Mouse (Mus musculus): Measurements from ENCODE around the gene Tex2.
"Not testable (repeated sequence)": the region's sequence is repeated elsewhere in the genome, so short reads cannot be mapped to it uniquely, and the experiment has no call there.

Gene Tex2

DNA sequence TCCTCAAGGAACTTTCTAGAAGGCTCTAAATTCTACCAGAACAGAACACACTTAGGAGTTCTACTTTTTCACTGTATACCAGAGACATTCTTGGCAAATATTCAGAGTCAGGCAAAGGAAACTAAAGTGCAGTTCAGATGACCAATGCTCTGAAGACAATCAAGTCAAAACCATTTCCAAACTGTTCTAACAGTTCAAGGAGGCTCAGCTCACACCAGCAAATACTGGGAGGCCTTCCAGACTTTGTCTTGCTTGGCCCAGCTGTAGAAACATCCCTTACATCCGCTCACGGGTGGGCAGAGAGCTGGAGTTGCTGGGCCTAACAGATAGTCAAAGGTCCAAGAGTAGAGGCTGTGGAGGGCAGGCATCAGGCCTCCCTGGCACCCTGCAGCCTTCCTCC lies 34.1 kb downstream of the Tex2 start:
- DNase-seq (ENCODE audit: low read depth), result no peak

DNA sequence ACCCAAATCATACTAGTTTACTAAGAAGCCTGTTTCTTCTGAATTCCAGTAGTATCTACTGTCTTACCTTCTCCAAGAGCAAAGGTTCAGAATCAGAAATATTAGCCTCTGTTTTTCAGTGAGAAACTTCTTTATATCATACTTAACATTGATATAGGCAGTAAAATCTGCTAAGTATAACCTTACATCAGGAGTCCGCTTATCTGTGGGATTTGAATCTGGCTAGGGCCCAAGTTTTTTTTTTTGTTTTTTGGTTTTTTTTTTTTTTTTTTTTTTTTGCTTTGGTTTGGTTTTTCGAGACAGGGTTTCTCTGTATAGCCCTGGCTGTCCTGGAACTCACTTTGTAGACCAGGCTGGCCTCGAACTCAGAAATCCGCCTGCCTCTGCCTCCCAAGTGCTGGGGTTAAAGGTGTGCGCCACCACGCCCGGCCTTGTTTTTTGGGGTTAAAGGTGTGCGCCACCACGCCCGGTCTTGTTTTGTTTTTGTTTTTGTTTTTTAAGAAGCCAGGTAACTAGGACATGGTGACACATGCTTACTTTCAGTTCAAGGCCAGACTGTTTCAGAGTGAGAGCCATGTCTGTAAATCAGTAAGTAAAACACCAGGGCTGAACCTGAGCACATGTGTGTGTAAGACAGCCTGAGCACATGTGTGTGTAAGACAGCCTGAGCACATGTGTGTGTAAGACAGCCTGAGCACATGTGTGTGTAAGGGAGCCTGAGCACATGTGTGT lies 35.4 kb downstream of the Tex2 start:
- not testable (repeated sequence) for DNase-seq (ENCODE audit: low read depth)

DNA sequence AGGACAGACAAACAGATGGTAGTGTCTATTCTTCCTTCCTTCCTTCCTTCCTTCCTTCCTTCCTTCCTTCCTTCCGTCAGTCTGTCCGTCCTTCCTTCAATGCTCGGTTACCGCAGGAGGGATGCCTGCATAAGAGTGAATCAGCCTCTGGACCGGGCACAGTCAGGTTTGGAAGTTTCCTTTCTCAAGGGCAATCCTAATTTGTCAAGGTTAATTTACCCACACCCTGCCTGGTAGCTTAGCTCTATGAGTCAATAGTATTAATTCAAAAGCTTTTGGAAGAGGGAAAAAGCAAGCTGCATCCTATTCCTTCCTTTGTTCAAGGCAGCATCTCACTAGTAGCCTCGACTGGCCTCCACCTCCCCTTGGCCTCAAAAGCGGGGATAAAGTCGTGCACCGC lies 38.8 kb downstream of the Tex2 start:
- DNase-seq (ENCODE audit: low read depth), result no peak

DNA sequence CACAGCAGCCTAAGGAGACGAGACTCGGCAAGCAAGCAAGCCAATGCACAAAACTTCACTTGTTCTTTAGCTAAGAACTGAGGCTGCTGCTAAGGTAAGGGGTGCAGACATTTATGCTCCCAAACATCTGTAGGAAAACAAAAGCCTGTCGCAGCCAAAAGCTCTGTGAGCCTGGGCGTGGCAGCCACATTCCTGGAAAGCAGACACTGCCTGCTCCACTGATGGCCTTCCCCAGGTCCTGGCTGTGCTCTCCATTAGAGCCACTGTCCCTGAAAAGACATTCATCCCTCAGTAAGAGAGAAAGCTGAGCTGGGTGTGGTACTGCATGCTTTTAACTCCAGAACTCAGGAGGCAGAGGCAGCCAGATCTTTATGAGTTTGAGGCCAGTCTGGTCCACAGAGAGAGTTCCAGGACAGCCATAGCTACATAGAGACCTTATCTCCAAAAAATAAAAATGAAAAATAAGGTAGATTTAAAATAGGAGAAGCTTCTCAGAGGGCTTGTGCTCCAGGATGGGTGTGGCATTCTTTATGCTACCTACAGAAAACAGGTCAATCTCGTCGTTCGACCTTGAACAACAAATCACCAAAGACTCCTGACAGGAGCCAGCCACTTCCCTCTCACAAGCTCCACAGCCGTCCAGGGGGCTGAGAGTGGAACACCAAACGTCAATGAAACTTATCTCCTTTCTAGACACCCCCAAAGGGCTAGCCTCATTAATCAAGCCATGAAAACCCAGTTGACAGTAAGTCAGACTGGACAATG lies 39.6 kb downstream of the Tex2 start:
- DNase-seq (ENCODE audit: low read depth), result no peak

DNA sequence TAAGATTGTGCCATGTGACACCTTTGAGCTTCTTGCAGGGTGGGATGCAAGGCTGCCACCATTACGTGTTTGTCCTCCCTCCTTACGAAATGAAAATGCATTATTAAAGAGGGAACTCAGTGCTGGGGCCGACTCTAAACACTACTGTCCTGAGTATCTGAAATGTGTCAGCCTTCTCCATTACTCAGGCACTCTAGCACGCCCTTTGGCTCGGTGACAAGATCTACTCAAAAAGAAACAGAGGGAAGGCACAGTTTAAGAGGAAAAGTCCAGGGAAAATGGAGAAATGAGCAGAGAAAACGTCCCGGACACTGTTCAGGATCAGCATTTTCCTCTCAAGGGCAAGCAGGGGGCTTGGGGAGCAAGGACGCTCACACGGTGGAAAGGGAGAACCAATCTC lies 40.3 kb downstream of the Tex2 start:
- no peak for DNase-seq (ENCODE audit: low read depth)

DNA sequence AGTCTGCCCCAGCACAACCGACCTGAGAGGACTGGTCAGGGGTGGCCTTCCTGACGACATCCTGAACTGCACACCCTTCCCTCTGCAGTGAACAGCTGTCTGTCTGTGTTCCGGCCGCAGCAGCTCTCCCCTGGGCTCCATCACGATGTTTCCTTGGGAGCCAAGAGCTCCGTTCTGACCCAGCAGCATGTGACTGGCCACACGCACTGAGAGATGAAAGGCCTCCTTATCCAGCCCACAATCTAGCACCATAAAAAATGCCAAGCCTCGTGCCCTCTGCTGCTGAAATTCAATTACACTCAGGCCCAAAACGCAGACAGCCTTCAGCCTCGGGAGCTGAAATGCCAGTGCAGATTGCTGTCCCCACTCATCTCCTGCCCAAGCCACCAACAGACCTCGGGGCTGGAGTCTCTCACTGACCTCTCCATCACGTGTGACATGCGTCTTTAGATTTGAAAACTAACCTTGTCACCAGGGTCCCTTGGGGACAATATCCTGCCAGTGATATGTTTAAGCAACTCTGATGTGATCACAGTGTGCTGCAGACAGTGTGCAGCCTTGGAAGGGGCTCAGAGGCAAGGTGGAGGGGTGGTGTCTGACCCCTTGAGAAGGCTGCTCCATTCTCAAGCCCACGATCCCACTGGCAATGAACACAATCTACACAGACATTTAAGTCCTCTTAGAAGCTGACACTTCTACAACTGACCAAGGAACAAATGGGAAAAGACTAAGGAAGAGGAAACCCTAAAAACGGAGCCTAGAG lies 41.0 kb downstream of the Tex2 start:
- DNase-seq (ENCODE audit: low read depth), result no peak

DNA sequence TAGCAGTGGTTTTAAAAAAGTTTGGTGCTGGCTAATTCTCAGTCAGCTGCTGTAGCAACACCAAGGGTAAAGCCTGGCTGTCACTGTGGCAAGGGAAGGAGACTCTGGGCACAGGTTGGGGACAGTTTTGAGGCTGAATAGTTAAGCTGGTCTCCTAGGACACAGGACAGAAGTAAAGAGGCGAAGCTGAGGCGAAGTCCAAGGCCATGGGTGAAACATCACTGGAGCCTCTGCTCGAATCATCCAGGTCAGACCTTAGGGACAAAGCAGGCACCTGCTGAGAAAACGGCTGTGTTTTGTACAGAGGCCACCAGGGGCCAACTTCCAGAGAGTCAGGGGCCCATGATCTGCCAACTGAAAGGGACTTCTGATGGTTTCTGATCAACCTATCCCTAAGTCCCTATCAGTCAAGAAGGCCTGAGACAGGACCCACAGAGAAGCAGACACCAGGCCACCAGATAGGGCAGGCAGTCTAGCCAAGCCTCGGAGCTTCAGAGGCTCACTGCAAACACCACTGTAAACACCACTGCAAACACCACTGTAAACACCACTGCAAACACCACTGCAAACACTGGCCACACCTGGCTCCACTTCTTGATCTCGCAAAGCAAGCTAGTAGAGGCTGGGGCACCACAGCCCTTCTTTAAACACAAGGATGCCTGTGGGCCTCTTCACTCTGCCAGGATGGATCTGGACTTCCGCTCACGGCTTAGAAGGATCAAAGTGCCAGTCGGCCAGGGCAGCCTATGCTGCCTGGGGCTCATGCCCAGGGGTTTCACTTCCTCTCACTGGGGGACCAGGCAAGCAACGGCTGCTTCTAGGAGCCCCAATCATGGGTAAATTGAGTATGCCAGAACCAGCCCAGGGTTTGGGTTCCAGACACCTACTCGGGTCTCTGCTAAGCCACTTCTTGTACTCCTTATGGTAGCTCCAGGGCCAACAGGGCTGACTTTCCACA lies 41.9 kb downstream of the Tex2 start:
- DNase-seq (ENCODE audit: low read depth), result no peak

DNA sequence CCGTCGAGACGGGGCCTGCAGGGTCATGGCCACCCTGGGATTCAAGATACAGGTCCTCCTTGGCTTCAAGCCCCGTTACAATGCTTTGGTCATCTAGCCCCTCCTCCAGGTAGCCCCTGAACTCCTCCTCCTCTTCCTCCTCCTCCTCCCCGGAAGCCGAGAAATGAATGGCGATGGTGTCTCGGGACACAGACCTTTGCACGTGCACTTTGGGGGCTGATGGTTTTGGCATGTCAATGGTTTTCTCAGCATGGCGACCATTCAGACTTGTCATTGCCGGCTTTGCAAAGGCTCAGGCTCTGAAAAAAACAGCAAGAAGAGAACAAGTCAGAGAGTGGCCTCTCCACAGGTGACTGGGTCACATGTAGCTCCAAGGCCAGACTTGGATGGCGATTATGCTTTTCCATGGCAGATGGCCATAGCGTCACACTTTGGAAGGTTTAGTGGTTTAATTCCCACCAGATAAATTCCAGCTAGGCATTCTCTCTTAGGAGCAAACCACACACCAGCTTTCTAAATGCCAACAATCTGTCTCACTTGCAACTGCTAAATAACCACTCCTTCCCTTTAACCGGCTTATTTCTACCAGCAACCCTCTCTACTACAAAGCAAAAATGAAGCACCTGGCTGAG lies 44.8 kb downstream of the Tex2 start:
- no peak for DNase-seq (ENCODE audit: low read depth)

DNA sequence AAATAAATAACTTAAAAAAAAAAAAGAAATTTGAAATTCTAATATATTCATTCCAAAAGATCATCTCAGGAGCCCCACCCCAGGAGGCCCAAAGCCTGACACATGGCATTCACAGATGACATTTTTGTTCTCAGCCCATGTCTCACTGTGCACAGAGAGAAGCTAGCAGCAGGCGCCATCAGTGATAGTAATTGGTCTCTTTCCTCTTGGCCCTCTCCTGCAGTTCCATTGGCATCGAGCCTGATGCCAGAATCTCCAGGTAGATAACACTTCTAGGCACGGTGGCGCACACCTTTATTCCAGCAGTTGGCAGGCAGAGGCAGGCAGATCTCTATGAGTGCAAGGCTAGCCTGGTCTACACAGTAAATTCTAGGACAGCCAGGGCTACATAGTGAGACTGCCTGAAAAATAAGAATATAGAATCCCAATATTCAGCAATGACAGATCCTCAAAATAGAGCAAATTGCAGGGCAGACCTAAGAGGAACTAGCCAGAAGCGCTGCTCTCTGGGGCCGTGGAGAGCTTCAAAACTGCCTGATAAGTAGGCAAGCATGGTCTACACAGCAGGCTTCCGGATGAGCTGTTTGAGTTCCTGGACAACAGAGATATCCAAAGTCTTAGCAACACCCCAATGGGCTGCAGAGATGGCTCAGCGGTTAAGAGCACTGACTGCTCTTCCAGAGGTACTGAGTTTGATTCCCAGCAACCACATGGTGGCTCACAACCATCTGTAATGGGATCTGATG lies 47.0 kb downstream of the Tex2 start:
- DNase-seq (ENCODE audit: low read depth), result no peak

DNA sequence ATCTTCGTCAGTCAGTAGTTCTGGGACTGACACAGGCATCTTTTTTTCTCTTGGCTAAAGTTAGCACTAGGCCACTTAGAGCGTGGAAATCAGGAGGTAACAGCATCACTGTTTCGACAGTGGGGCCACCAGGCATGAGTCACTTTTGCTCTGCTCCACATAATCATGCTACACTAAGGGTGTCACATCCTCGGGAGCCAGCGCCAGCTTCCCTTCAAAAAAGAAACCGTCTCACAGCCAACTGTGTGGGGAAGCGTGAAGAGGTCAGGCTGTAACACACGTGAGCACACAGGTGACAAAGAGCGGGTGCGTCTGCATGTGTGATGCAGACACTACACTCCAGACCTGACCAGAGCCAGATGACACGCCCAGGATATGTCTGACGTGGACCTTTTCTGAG lies 49.0 kb downstream of the Tex2 start:
- no peak for DNase-seq (ENCODE audit: low read depth)

DNA sequence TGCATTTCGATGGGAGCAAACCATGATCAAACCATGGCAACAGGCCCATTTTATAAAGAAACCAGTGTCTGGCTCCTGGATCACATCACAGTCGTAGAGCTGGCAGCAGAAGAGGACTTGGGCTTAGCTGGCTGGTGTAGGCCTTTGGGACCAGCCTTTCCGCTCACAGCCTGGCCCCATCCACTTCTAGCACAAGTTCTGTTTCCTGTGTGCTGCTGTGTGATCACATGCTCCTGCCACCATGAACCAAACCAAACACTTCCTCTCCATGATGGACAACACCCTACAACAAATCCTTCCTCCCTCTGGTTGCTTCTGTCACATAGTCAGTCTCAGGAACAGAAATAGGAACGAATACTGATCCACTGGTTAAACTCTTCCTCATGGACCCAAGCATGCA lies 50.5 kb downstream of the Tex2 start:
- peak; percentile 57 for DNase-seq (ENCODE audit: low read depth)

DNA sequence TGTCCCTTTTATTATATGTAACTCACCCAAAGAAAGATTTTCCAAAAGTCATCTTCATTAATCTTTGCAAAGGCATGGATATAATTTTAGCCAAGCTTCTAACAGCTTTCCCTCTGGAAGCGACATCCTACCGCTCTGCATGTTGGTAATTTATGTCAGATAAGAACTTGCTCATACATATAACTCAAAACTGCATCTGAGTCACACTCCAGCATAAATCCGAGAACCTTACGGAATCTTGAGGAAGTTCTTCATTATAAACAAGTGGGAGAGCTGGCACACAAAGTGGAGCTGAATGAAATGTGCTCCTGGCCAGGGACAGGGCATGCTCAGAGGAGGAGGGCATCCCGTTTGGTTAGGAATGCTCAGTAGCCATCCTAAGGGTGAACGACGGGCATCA lies 53.5 kb downstream of the Tex2 start:
- DNase-seq (ENCODE audit: low read depth), result no peak

DNA sequence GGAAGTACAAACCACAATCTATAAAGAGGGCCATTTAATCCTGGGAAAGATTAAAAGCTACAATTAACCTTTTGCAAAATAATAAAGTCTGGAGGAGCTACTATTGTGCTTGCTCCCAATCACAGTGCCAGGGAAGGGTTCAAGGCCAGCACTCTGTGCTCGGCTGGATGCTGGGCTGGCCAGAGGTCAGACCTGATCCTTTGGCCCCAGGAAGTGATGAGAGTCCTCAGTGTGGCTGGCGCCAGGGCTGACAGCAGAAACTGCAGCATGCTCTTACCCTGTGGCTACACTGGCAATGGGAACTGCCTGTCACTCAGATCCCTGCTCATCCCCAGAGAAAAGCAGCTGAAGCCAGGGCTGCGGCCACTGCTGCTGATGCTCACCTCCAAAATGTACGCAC lies 55.2 kb downstream of the Tex2 start:
- no peak for DNase-seq (ENCODE audit: low read depth)

DNA sequence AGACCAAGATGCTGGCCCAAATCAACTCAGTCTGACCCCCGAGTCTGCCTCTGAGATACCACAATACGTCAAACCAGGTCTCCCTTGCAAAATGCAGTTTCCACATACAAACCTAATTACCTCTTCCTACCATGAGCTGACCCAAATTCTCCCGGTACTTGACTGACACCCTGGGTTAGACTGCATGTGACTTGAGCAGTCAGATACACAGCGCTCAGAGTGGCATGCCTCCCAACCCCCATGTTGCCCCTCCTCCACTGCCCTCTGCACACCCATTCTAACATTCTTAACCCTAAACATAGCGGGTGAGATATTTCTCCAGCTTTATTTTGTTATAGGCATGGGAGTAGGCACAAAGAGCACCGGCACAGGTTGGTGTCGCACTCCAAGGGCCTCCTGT lies 55.8 kb downstream of the Tex2 start:
- no peak for DNase-seq (ENCODE audit: low read depth)

DNA sequence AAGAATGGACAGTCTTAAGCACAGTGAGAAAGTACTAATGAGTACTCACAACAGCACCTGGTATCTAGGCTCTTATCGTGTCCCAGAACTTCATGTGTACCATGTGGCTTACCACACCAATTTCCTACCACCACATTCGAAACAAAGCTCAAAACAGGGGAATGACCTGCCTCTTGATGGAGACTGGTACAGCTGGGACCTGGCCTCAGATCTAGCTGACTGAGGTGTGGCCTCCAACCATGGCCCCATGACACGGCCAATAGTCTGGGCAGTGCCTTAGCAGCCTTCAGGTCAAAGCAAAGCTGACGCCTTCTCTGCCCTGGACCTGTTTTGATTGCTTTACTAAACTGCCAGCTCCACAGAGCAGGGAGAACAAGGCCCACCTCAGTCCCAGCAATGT lies 56.5 kb downstream of the Tex2 start:
- DNase-seq (ENCODE audit: low read depth), result no peak

DNA sequence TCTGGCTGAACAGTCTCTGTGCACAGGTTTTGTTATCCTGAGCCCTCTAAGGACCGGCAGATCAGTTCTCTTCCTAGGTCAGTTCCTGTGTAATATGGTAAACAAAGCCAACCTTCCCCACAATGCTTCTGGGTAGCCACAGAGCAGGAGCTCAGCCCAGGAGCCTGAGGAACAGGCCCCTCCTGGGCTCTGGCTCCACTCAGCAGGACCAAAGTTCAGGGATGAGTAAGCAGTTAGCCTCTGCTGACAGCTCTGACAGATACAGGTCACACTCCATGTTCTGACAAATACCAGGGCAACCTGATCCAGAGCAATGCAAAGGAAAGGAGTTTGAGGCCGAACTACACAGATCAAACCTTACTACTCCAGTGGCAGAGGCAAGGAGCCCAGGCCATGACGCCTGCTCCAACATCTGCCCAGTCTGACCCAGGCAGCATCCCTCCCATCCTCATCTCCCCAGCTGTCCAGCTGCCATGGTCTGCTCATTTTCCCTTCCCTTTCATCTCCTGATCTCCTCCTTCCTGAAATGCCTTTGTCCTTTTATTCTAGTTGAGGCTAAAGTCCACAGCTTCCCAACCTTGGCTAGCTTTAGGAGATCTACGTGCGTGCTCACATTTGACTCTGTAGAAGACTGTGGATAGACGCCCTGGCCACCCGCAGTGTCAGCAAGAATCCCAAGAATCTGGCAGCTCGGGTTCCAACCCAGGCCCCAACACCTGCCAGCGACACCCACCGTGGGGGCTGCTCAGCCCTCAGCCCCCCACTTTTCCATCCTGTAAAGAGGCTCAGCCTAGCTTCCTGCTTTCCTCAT lies 57.2 kb downstream of the Tex2 start:
- DNase-seq (ENCODE audit: low read depth), result no peak

DNA sequence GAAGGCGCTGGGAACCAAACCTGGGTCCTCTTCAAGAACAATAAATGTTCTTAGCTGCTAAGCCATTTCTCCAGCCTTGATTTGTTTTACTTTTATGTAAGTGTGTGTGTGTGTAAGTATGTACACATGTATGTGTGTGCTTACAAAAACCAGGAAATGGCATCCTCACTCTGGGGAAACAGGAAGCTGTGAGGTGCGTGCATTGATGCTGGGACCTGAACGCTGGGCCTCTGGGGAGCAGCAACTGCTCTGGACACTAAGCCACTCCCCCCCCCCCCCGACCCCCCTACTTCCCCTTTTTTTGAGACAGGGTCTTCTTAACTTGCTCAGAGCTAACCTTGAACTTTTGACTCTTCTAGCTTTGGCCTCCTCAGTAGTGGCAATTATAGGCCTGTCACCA lies 62.8 kb downstream of the Tex2 start:
- no peak for DNase-seq (ENCODE audit: low read depth)

DNA sequence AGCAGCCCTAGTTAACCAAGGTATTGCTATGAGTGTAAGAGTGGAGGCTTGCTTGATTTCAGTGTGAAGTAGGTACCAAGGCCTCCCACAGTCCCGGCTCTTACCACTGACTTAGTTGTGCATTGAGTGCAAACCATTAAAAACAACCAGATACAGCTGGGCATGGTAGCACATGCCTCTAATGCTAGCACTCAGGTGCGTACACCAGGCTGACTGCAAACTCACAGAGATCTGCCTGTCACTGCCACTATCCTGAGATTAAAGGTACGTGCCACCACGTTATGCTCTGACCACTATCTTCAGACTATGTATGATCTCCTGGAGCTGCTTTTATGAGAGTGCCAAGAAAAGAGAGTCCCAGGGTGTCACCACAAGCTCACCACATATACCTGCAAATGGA lies 67.1 kb downstream of the Tex2 start:
- DNase-seq (ENCODE audit: low read depth), result no peak

DNA sequence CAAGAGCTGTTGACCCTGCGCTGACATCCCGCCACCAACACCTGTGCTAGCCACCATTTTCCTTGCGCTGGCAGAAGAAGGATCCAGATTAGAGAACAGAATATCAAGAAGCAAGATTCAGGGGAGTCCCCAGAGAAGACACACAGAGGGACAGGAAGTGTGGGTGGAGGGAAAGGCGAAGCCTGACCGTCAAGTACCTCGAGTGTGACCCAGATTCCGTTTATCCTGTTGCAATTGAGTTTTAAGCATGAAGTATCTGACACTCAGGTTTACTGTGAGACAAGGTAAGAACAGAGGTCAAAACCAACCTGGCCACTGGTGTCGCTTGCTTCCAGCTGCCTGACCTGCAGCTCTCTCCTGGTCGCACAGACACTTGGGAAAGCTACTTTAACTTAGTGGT lies 68.3 kb downstream of the Tex2 start:
- peak; percentile 66 for DNase-seq (ENCODE audit: low read depth)

DNA sequence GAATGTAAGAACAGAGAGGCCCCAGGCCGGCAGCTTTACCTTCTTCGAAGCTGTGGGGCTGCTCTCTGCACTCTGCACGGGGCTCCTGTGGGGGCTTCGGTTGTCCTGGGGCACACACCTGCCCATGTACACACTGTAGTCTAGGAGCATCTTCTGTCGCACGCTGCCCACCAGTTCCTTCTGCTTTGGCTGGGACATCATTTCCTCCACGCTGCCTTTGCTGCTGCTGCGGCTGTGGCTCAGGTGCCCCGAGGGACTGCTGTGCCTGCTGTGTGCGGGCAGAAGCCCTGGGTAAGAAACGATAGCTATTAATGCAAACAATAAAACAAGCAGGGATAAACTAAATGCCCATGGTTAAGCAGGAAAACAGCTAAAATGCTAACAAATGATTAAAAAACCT lies 69.1 kb downstream of the Tex2 start:
- DNase-seq (ENCODE audit: low read depth), result no peak
